Mouse (Mus musculus): Measurements from ENCODE around the gene Gpr26. TPM values are rescaled to one million over a fixed set of nuclear protein-coding genes. Genes with fewer than 3 reads are reported as not detected.

Gene Gpr26
- not detected for total RNA-seq (2021)
- long read RNA-seq, experiment 1 = 0 reads
- long read RNA-seq, experiment 2 = 0 reads

DNA sequence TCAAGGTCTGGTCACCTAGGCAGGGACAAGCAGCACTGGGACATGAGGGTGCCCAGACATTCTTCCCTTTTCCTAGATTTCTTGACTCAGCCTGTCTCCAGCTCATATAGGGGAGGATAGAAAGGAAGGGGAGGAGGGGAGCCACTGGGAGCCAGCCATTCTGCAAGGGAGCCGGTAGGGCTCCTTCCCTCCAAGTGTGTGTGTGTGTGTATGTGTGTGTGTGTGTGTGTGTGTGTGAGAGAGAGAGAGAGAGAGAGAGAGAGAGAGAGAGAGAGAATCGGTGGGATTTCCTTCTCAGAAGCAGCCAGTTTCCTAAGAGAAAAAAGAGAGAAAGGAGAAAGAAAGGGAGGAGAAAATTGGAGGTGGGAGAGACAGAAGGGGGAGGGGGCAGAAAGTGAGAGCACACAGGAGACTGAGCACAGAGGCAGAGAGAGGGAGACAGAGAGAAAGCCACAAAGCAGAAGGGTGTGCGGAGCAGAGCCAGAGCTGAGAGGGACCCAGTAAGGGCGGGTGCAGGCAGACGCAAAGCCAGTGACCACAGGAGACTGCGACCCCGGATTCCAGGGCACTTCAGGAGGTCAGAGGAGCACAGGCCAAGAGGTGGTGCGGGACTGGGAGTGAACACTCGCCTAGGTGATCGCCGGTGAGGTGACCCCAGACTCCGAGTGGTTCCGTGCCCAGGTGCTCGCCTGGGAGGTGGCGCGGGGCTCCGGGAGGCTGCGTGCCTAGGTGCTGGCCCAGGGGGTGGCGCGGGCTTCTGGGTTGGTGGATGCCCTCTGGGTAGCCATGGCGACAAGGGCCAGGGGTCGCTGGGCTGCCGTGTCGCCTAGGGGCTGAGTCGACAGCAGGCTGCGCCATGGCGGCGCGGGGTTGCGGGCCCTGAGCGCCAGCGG is at the start of gene Gpr26:
TSS of gene Gpr26 (plus strand) at position 438 of the 893 bp plus-strand sequence.
- DNase-seq = no peak

DNA sequence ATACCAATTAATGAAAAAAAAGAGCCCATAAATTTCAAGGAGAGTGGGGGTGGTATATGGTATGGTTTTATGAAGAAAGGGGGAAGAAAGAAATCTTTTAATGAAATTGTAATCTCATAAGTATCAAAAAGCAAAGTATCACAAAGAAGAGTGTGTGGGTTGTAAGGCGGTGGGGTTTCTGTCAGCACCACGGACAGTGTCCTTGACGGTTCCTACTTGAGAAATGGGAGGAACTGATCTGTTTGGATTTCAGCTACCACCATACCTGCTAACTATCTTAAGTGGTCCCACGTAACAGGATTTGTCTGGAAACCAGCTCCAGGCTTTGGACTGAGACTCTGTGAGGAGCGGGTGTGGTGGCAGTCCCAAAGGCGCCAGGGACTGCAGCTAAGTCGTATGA is 48.9 kb upstream of the Gpr26 start:
- DNase-seq = no peak

DNA sequence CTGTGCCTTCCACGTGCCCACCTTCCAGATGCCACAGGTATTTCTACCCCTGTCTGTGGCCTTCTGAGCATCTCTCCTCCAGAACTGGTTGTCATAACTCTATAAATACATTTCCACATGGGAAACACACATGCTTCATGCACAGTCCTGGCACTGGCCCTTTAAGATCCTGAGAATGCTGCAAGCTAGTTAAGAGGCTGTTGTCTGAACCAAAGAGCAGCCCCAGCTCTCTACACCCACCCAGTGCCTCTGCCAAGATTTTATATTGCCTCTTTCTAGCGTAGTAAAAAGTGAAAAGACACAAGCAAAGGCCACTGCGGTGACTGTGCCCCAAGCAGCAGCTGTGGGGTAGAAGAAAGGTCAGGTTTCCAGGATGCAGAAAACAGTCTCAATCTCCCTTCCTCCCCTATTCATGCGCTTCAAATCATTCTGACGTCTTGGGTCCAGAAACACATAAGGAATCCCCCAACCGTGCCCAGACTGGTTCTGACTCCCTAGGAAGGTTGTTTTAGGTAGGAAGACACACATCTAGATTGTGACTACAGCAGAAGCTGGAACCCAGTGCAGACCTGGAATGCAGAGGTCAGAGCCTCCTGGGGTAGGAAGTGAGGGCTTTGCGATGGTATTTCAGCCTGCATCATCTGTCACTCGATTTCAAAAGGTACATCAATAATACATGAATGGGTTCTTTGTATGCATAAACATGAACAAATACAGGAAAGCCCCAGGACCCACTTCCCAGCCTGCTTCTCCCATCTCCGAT is 38.8 kb upstream of the Gpr26 start:
- no peak for DNase-seq

DNA sequence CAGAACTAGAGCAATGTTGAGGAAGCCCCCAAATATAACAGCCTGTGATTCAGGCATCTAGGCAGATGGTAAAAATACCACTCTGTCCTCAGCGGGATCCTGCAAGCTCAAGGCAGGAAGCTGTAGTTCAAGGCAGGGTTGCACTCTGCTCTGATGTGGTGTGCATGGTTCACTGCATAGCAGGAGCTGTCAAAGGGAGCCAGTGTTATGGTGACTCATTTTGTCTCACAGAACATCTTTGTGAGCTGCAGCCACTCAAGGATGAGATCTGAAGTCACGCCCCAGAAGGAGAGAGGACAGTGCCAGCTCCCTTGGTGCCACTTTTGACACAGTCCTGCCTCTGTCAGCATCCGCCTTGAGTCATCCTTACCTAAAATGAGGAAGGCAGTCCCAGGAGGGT is 28.6 kb upstream of the Gpr26 start:
- no peak for DNase-seq

DNA sequence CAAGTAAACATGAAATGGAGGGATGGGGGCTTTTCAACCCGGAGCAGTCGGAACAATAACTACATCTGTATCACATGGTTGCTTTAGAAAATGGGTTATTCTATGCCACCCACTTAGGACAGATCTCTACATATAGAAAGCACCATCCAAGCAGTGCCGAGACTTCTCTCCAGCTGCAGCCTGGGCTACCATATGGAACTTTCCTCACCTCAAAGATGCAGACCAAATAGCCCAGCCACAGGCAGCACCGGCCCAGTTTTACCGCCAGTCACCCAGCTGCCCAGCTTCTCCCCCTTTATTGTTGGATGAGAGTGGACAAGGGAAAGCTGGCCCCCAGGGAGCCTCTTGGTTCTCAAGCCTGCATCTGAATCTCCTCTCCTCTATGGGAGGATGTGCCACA is 15.1 kb upstream of the Gpr26 start:
- DNase-seq = no peak

DNA sequence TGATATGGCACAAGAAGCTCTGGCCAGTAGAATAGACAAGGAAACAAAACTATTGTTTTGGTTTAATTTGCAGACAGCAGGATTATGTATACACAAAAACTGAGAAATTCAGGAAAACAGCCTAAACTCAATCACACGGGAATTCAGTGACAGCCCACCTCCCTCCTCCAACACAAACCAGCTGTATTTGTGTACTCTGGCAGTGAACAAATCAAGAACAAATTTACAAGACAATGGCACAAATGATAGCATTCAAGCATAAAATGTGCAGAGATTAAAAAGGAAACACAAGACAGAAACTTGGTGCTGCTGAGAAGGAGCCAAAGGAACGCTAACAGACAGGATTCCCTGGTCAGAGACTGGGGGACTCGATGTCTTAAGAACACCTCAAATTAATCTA is 12.9 kb upstream of the Gpr26 start:
- no peak for DNase-seq

DNA sequence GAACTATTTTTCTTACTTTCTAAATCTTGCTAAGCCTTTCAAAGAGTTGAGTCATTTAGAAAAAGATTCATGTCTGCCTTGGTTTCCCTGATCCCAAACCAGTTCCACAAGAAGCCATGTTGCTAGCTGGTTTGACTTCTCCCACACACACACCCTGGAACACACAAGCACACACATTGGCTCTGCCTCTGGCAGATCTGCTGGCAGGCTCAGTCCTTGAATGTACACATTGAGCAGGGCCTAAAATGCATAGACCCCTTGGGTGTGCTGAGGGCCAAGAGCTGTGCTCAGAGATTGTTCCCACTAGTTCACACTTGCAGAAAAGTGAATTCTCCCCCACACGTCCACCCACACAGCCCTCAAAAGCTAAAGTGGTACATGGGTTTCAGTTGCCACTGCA is 7.6 kb upstream of the Gpr26 start:
- DNase-seq = no peak

DNA sequence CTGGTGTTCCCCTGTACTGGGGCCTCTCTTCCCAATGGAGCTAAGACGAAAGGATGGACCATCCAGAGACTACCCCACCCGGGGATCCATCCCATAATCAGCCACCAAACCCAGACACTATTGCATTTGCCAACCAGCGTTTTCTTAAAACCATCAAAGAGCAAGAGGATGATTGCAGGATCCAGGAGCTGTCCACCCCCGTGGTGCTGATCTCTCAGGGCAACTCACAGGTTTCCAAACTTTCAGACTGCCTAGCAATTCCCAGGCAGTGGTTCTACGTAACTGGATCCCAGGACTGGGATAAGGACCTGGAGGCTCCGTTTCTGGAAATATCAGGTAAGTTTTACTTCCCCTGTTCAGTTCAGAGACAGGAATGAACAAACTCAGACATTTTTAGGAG is 5.7 kb upstream of the Gpr26 start:
- peak in 1 of 2 experiments; percentile 55 for DNase-seq

DNA sequence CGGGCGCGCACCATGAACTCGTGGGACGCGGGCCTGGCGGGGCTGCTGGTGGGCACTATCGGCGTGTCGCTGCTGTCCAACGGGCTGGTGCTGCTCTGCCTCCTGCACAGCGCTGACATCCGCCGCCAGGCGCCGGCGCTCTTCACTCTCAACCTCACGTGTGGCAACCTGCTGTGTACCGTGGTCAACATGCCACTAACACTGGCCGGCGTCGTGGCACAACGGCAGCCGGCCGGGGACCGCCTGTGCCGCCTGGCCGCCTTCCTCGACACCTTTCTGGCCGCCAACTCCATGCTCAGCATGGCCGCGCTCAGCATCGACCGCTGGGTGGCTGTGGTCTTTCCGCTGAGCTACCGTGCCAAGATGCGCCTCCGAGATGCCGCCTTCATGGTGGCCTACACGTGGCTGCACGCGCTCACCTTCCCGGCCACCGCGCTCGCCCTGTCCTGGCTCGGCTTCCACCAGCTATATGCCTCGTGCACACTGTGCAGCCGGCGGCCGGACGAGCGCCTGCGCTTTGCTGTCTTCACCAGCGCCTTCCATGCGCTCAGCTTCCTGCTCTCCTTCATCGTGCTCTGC is 745 bp downstream of the Gpr26 start:
- no peak for DNase-seq

DNA sequence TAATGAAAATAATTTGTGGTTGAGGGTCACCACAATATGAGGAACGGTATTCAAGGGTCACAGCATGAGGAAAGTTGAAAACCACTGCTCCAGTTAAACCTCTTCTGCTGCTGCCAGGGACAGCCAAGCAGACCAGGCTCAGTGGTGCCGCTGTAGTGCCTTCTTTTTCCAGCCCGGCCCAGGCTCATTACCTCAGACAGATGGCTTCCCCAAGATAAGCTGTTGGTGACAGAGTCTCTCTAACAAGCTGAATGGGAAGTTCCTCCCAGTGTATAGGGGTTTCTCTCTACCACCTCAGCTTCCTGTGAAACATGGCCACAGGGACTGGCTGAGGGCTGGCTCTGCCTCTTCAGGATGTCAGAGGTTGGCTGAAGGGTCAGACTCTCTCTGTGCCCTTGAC is 4.0 kb downstream of the Gpr26 start:
- no peak for DNase-seq

DNA sequence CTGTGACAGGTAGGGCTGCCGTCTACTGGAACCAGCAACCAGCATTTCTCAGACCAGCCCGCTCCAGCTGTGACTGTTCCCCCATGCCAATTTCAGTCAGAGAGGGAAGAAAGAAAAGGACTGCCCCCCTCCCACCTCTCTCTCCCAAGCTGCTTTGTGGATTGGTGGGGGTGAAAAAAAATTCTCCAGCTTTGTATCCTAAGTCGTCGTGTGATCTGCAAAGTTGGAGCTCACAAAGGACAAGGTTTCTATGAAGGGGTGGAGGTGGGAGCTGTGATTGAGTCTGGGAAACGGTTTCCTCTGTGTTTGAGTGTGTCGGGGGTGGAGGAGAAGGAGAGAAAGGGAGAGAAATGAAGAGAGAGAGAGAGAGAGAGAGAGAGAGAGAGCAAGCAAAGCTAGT is 9.6 kb downstream of the Gpr26 start:
- no peak for DNase-seq

DNA sequence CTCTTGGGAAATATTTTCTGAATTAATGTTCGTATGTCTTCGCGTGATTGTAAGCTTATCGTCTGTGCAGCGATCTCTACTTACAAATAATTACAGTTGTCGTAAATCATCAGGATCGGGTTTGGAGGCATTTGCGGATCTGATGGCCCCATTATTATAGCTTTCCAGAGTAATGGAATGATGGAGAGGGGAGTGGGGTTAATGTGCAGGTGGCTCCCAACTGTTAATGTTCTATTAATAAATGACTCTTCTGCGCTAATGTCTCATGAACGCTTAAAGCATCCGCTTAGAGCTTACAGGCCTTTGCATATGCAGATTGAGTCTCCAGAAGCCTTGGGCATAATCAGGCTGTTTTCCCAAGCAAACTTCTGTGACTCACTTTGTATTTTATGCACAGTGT is 12.3 kb downstream of the Gpr26 start:
- no peak for DNase-seq

DNA sequence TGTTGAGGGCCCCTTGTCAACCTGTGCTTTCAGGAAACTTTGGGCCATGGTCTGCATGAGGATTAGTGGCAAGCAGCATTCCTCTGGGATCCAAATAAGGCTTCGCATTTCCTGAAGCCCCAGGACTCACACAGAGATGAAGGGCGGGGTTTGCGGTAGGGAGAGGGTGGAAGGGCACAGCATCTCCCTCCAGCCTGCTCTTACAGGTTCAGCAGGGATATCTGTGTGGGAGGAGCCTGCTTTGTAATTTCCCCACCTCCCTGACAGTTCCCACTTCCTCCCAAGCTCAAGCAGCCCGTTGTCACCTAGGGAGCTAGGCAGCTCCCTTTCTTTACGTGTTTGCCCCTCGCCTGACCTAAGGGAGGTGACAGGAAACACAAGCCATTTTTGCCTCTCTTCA is 22.8 kb downstream of the Gpr26 start:
- no peak for DNase-seq

DNA sequence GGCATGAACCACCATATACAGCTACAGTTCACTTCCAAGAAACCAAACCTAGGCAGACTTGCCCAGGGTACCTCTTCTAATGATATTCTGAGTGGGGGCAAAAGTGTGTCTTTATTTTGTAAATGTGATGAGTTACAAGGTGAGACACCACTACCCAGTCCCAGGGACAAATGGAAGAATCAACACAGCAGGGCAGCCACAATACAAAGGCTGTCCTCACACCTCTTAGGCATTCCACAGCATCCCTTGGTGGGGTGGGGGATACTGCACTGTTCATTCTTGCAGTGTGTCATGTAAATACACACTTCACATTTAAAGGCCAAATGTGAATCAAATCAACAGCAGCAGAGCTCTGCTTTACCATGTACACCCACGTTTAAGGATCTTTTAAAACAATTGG is 26.0 kb downstream of the Gpr26 start:
- no peak for DNase-seq

DNA sequence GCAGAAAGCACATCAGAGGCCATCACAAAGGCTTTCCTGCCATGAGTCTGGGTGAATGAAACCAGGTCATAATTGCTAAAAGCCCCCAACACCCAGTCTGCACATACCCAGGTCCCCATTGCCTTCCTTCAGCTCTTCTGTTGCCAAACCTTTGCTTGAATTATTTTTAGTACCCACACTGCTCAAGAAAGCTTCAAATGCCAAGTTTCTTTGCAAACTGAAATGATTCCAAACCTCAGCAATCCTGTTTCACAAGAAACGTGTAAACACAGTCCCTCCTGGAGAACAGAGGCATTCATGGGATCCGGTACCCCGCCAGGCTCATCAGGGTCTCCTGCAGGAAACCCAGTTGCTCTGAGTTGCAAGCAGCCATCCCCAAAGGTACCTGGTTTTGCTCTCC is 26.6 kb downstream of the Gpr26 start:
- no peak for DNase-seq

DNA sequence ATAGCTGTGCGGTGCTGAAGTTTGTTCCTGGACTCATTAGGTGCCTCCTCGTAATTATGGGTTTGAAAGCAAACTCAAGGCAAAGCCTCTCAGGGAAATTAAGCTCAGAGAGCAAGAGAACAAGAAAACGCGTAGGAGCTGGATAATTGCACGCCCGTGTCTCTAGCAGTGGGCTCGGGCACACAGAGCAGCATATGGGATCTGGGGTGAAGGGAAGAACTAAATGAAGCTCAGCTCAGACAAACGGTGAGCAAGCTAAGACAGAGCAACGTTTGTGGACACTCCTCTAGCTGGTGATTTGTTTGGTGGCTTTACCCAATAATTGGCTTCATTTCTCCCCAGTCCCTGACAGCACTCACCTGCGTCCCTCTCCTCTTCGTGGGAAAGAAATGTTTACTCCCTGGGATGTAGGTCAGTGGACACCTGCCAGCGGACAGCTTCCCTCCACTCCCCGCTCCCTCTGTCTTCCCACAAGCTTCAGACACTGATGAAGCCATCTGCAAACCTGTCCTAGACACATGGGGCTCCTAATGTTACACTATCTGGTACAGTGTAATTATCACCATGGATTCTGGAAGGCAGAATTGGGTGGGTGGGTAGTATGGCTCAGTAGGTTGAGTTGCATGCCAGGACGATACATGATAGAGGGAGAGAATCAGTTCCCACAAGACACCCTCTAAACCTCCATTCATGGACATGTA is 39.9 kb downstream of the Gpr26 start:
- DNase-seq = no peak

DNA sequence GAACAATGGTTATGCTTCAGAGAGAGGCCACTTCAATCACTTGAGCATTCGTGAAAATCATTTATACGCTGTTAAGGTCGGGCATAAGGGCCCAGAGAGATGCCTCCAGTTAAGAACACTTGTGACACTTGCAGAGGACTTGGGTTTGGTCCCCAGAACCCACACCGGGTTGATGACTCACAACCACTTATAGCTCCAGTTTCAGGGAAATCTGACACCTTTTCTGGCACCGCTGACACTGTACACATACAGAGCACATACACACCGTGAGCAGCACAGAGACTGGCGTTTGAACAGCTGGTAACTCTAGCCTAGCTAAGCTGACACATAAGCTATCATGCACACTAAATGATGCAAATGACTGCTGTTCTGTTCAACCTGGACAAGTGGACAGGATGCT is 42.7 kb downstream of the Gpr26 start:
- DNase-seq = no peak

DNA sequence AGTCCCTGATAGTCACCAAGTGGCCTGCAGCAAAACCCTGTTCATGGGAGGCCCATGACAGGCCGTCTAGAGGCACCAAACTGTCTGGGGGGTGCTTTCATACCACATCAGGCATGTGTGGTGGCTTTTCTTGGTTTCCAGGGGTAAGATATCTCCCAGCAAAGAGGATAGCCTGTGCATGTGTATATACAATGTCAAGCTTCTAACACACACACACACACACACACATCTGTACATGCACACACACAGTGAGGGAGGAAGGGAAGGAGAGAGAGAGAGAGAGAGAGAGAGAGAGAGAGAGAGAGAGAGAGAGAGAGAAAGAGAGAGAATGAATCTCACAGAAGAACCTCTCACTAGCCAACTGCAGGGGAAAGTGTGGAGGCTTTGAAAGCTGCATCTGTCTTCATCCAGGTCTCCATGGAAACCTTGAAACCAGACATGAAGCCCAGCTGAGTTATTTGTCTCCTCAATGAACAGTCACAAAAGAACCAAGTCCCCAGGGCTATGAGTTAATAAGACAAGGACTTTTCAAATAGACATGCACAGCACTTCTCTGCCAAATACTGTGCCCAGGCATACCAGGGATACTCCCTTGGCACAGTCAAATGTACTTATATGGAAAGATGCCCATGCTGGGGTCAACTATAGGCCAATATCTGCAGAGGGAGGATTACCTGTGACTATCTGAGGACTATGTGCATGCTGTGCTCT is 46.9 kb downstream of the Gpr26 start:
- DNase-seq = no peak

DNA sequence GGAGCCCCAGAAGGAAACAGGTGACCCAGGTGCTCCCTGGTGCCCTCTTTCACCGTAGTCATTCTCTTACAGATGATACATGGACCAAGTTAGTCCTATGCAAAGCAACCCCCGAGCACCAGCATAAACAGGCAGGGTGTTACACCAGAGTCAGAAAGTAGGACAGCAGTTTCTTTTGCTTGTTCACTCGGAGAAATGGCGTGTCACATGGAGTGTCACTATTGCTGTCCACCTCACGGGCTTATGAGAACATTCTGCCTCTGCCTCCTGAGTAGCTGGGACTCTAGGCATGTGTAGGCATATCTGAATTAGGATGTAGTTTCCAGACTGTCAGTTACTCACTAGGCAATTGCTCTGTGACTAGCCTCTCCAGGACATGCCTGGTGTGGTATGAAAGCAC is 47.7 kb downstream of the Gpr26 start:
- DNase-seq = no peak

DNA sequence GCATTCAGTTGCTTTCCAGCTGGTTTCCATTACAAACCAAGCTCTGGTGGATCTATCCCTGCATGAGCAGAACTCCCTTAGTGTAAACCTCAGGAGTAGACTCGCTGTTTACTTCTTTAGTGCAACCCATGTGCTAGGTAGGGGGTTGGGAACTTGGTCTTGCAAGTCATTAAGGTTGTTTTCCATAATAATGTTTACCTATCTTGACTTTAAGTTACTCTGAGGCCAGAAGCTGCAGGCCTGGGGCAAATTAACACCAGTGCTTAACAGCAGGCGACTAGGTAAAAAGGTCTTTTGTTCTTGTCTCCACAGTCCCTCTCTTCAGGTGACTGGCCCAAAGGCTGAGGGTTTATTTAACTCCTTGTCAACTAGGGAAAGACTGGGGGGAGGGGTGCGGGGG is 48.9 kb downstream of the Gpr26 start:
- no peak for DNase-seq

DNA sequence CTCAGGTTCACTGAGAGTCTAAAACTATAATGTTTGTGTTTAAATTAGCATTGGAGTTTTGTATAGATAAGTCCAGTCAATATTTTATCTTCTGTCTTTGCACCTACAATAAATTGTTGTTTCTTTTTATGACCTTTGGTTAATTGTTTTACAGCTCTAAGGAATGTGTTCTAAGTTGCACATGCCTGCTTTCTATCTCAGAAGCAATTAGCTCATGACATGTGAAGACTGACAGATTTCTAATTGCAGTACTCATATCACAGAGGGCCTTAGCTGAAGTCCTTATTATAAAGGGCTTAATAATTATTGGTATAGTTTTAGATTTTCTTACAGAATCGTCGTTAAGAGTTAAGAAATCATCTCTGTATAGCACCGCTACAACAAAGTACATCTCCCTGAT is 49.7 kb downstream of the Gpr26 start:
- no peak for DNase-seq

DNA sequence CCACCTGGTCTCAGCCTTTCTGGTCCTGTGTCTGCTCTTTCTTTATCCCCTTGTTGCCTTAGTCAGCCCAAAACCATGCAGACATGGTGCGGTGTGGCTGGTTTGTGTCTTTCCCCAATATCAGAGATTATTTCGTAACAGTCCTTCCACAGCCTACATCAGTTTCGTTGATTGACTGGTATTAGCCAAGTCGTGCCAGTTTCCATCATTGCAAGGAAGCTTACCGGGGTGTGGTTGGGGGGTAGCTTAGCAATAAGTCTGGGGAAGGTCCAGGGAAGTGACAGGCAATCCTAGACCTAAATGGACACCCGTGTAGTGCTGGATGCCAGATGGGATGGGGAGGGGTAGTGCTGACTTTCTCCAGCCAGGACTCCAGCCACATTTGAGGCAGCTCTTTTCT is 59.3 kb downstream of the Gpr26 start:
- no peak for DNase-seq
